Mouse (Mus musculus) embryonic facial prominence, embryonic 14.5 days (tissue): ENCODE results near the gene Lgals3bp. TPM values are rescaled to one million over a fixed set of nuclear protein-coding genes. Genes with fewer than 3 reads are reported as not detected.

Source experiments
- ATAC-seq: fragments of 200-750 bp; cut with Nextera tagmentation; 2 replicates; pipeline ENCODE4 v1.8.0; 2017; ENCODE audit warnings: low read depth, moderate number of reproducible peaks, moderate TSS enrichment
- DNase-seq: peaks from one replicate; pipeline ENCODE4 v3.0.0-alpha.2; 2015; ENCODE audit warnings: low spot score
- H3K27ac ChIP-seq: fragments of 300-500 bp; sonication (generic); replicated peaks from 2 replicates; pipeline ENCODE4 v1.5.1; 2014; ENCODE audit warnings: low read depth, mild to moderate bottlenecking, low read length, moderate library complexity
- H3K27me3 ChIP-seq: fragments of 300-500 bp; sonication (generic); replicated peaks from 2 replicates; pipeline ENCODE4 v1.6.1; 2014; ENCODE audit warnings: low read length; ENCODE audit not compliant: control insufficient read depth, insufficient read depth
- H3K36me3 ChIP-seq: fragments of 300-500 bp; sonication (generic); 2 replicates; pipeline ENCODE4 v1.6.1; 2014; ENCODE audit warnings: low read length, mixed read lengths; ENCODE audit not compliant: control insufficient read depth, insufficient read depth
- H3K4me1 ChIP-seq: fragments of 300-500 bp; sonication (generic); 2 replicates; pipeline ENCODE4 v1.6.1; 2014; ENCODE audit warnings: antibody characterized with exemption, low read length; ENCODE audit not compliant: control insufficient read depth, insufficient read depth
- H3K4me2 ChIP-seq: fragments of 300-500 bp; sonication (generic); 2 replicates; pipeline ENCODE4 v1.6.1; 2014; ENCODE audit warnings: low read depth, mild to moderate bottlenecking, low read length, moderate library complexity, mixed read lengths
- H3K4me3 ChIP-seq: fragments of 300-500 bp; sonication (generic); 2 replicates; pipeline ENCODE4 v1.5.1; 2014; ENCODE audit warnings: low read depth, mild to moderate bottlenecking, low read length
- H3K9ac ChIP-seq: fragments of 300-500 bp; sonication (generic); 2 replicates; pipeline ENCODE4 v1.6.1; 2014; ENCODE audit warnings: low read depth, mild to moderate bottlenecking, low read length, moderate library complexity, mixed read lengths
- H3K9me3 ChIP-seq: fragments of 300-500 bp; sonication (generic); 2 replicates; pipeline ENCODE4 v1.6.1; 2016; ENCODE audit warnings: low read length; ENCODE audit not compliant: control insufficient read depth
- WGBS: fragments of 180-500 bp; shearing (Covaris S2); extraction: QIAGEN DNeasy Blood & Tissue Kit; methylation state at CpG from one replicate; pipeline ENCODE4 v1.1.7; 2014; 5-methylcytosine and 5-hydroxymethylcytosine counted together
- polyA plus RNA-seq: library from polyadenylated mRNA; unstranded; fragments of >200 nt; fragmentation: Nextera tagmentation; extraction: Ambion mirVana; gene quantifications from 2 replicates; pipeline ENCODE4 v1.2.1, GENCODE M21; 2014

Lgals3bp gene
- polyA plus RNA-seq, 1 experiment from 2014 or later = 14.2 TPM

- H3K36me3 ChIP-seq = peaks cover 25% of the 10 kb centered on the region
- WGBS = 81% methylated on average over 7 of the region's 7 CpGs
- no peak for ATAC-seq
- no peaks in the 10 kb centered on the region for H3K9me3 ChIP-seq
- peaks cover 10% of the 10 kb centered on the region for H3K4me1 ChIP-seq
- H3K4me2 ChIP-seq = no peak overlapping the region
- H3K9ac ChIP-seq = no peak overlapping the region
- H3K27ac ChIP-seq = no peak overlapping the region
- H3K4me3 ChIP-seq = no peak overlapping the region
- H3K27me3 ChIP-seq = no peaks in the 10 kb centered on the region
- no peak for DNase-seq
Observed at GRCm38 (mm10) chr11:118416046-118416445, 14.2 kb upstream of the Lgals3bp start.

- DNase-seq = no peak
- peaks cover 29% of the 10 kb centered on the region for H3K36me3 ChIP-seq
- 80% methylated on average over 6 of the region's 6 CpGs for WGBS
Observed at GRCm38 (mm10) chr11:118415630-118416029, 13.7 kb upstream of the Lgals3bp start.

GRCm38 (mm10) chr11:118414270-118414669 lies 12.4 kb upstream of the Lgals3bp start:
- Histone ChIP-seq H3K9ac (no peak overlapping the region), H3K4me3 (no peak overlapping the region), H3K4me1 (0 out of 2 replicates have a peak, but pooled peaks cover 5% of the 10 kb centered on the region), H3K27me3 (no peaks in the 10 kb centered on the region), H3K9me3 (no peaks in the 10 kb centered on the region), H3K27ac (no peak overlapping the region), H3K36me3 (peaks cover 42% of the 10 kb centered on the region), H3K4me2 (no peak overlapping the region)
- ATAC-seq = no peak
- no peak for DNase-seq
- WGBS = 90% methylated on average over 5 of the region's 5 CpGs

More at GRCm38 (mm10) chr11:118415630-118416029, 13.7 kb upstream of the Lgals3bp start:
- no peak for ATAC-seq
- H3K27ac ChIP-seq = no peak overlapping the region
- no peak overlapping the region for H3K4me2 ChIP-seq
- no peak overlapping the region for H3K4me3 ChIP-seq
- H3K27me3 ChIP-seq = no peaks in the 10 kb centered on the region
- H3K9ac ChIP-seq = no peak overlapping the region
- peaks cover 10% of the 10 kb centered on the region for H3K4me1 ChIP-seq
- no peaks in the 10 kb centered on the region for H3K9me3 ChIP-seq

- Histone ChIP-seq H3K4me2 (no peak overlapping the region), H3K36me3 (peaks cover 51% of the 10 kb centered on the region), H3K9ac (no peak overlapping the region), H3K4me3 (no peak overlapping the region), H3K27me3 (no peaks in the 10 kb centered on the region), H3K4me1 (0 out of 2 replicates have a peak, but pooled peaks cover 4% of the 10 kb centered on the region), H3K9me3 (no peaks in the 10 kb centered on the region), H3K27ac (no peak overlapping the region)
- no peak for ATAC-seq
- 78% methylated on average over 4 of the region's 4 CpGs for WGBS
- no peak for DNase-seq
Observed at GRCm38 (mm10) chr11:118413055-118413454, 11.2 kb upstream of the Lgals3bp start.

DNA sequence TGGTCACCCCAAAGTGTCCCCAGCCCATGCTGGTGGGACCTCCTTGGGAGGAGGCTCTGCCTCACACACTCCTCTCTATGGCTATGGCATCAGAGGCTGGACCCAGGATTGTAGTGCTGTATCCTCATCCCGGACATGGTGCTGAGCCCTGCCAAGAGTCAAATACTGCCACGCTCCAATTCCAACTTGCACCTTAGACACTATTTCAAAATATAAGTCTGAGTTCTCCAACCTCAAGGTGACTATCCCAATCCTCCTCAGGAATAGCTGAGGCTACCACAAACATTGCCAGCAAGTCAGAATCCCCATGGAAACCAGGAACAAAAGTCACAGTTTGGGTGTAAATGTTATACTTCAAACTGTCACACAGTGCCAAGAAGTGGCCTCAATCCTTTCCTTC lies 10.7 kb upstream of the Lgals3bp start:
- no peaks in the 10 kb centered on the region for H3K27me3 ChIP-seq
- no peaks in the 10 kb centered on the region for H3K4me1 ChIP-seq
- 87% methylated on average over 2 of the region's 2 CpGs for WGBS
- H3K4me2 ChIP-seq = no peak overlapping the region
- no peak overlapping the region for H3K27ac ChIP-seq
- H3K9me3 ChIP-seq = no peaks in the 10 kb centered on the region
- H3K36me3 ChIP-seq = peaks cover 56% of the 10 kb centered on the region
- H3K4me3 ChIP-seq = no peak overlapping the region
- DNase-seq = no peak
- H3K9ac ChIP-seq = no peak overlapping the region
- ATAC-seq = no peak

GRCm38 (mm10) chr11:118411271-118411670 lies 9.4 kb upstream of the Lgals3bp start:
- no peak overlapping the region for H3K4me2 ChIP-seq
- 92% methylated on average over 8 of the region's 8 CpGs for WGBS
- H3K9me3 ChIP-seq = no peaks in the 10 kb centered on the region
- H3K9ac ChIP-seq = no peak overlapping the region
- no peaks in the 10 kb centered on the region for H3K27me3 ChIP-seq
- peaks cover 64% of the 10 kb centered on the region for H3K36me3 ChIP-seq
- DNase-seq = no peak
- no peak overlapping the region for H3K4me3 ChIP-seq
- H3K27ac ChIP-seq = no peak overlapping the region
- H3K4me1 ChIP-seq = no peaks in the 10 kb centered on the region
- ATAC-seq = no peak

- Histone ChIP-seq H3K36me3 (peaks cover 71% of the 10 kb centered on the region), H3K27ac (no peak overlapping the region), H3K4me3 (no peak overlapping the region), H3K4me1 (no peaks in the 10 kb centered on the region), H3K9me3 (no peaks in the 10 kb centered on the region), H3K27me3 (no peaks in the 10 kb centered on the region), H3K9ac (no peak overlapping the region), H3K4me2 (no peak overlapping the region)
- WGBS = 91% methylated on average over 10 of the region's 10 CpGs
- no peak for DNase-seq
- ATAC-seq = no peak
Observed at GRCm38 (mm10) chr11:118410479-118410878, 8.6 kb upstream of the Lgals3bp start.

DNA sequence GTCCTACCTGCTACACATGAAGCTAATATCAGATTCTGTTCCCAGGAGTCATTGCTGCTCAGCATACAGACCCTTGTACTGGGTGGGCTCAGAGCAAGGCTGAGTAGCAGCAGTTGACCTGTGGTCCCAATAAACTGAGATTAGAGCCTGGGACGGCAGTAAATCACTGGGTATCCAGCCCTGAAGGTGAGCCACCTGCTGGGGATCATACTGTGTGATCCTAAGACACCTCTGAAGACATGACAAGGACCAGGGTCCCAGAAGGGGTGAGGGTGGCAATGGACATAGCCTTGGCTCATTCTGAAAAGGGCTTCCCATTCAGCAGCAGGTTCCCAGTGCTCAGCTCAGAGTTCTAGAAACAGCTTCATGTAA lies 8.2 kb upstream of the Lgals3bp start:
- Histone ChIP-seq H3K27me3 (no peaks in the 10 kb centered on the region), H3K36me3 (peaks cover 70% of the 10 kb centered on the region), H3K9ac (no peak overlapping the region), H3K4me3 (no peak overlapping the region), H3K27ac (no peak overlapping the region), H3K4me1 (no peaks in the 10 kb centered on the region), H3K9me3 (no peaks in the 10 kb centered on the region), H3K4me2 (no peak overlapping the region)
- DNase-seq (no peak), ATAC-seq (no peak)
- 71% methylated on average over 1 of the region's 1 CpGs for WGBS

- Histone ChIP-seq H3K27me3 (no peaks in the 10 kb centered on the region), H3K9ac (no peak overlapping the region), H3K4me1 (no peaks in the 10 kb centered on the region), H3K36me3 (peaks cover 65% of the 10 kb centered on the region), H3K9me3 (no peaks in the 10 kb centered on the region), H3K27ac (no peak overlapping the region), H3K4me3 (no peak overlapping the region), H3K4me2 (no peak overlapping the region)
- ATAC-seq = no peak
- WGBS = 84% methylated on average over 12 of the region's 12 CpGs
- no peak for DNase-seq
Observed at GRCm38 (mm10) chr11:118409106-118410072, 7.5 kb upstream of the Lgals3bp start.
